Mouse (Mus musculus) midbrain, embryonic 10.5 days (tissue): ENCODE measurements at regions not wholly inside any gene's neighbourhood (a gene's known extent, or its start where the extent isn't known, plus 50 kb on each side); places are given as distances from the start of the nearest gene placed in this dataset.

Experiments used
- DNase-seq: peaks from one replicate; pipeline ENCODE4 v3.0.0-alpha.2; 2017; ENCODE audit warnings: low spot score
- H3K27ac ChIP-seq: fragments of 300-500 bp; sonication (generic); replicated peaks from 2 replicates; pipeline ENCODE4 v1.5.1; 2016; ENCODE audit warnings: mild to moderate bottlenecking
- H3K27me3 ChIP-seq: fragments of 300-500 bp; sonication (generic); 2 replicates; pipeline ENCODE4 v1.6.1; 2016; ENCODE audit warnings: low read depth, mild to moderate bottlenecking; ENCODE audit not compliant: poor library complexity, severe bottlenecking
- H3K36me3 ChIP-seq: fragments of 300-500 bp; sonication (generic); 2 replicates; pipeline ENCODE4 v1.6.1; 2016; ENCODE audit warnings: mild to moderate bottlenecking, moderate library complexity
- H3K4me1 ChIP-seq: fragments of 300-500 bp; sonication (generic); 2 replicates; pipeline ENCODE4 v1.6.1; 2016
- H3K4me3 ChIP-seq: fragments of 300-500 bp; sonication (generic); 2 replicates; pipeline ENCODE4 v1.5.1; 2016; ENCODE audit warnings: mild to moderate bottlenecking, moderate library complexity
- H3K9me3 ChIP-seq: fragments of 300-500 bp; sonication (generic); replicated peaks from 2 replicates; pipeline ENCODE4 v1.6.1; 2016; ENCODE audit warnings: mild to moderate bottlenecking
- WGBS: fragments of 180-500 bp; shearing (Covaris S2); methylation state at CpG from one replicate; pipeline ENCODE4 v1.1.7; 2016; 5-methylcytosine and 5-hydroxymethylcytosine counted together

- no peak for DNase-seq
- no peak overlapping the region for H3K27ac ChIP-seq
- H3K36me3 ChIP-seq, result no peaks in the 10 kb centered on the region
- H3K9me3 ChIP-seq, result no peaks in the 10 kb centered on the region
- no peaks in the 10 kb centered on the region; the same call in 1 of the 2 replicates for H3K27me3 ChIP-seq
- H3K4me3 ChIP-seq, result no peak overlapping the region
- 85% methylated on average over 7 of the region's 7 CpGs for WGBS
- H3K4me1 ChIP-seq, result peaks cover 9% of the 10 kb centered on the region
These were observed 455.7 kb downstream of the Zfp704 start for GRCm38 (mm10) chr3:9154172-9154571.

GRCm38 (mm10) chr3:9153690-9154089, 456.2 kb downstream of the Zfp704 start:
- 36% methylated on average over 5 of the region's 5 CpGs for WGBS

DNA sequence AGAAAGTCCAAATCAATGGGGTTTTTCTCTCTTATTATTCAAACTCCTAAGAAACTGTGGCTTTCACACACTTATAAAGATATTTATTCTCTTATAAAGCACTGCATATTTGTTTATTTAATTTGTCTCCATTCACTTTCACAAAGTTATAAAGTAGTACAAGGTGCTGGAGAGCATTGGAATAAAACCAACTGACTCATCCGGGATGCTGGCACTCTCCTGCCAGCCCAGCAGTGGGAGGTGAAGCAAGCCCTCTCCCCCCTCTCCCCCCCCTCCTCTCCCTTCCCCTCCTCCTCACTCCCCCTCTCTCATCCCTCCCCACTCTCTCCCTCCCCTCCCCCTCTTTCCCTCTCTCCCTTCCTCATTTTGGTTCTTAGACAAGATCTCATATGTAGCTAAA, 457.6 kb downstream of the Zfp704 start:
- Histone ChIP-seq H3K9me3 (no peaks in the 10 kb centered on the region), H3K4me1 (peaks cover 9% of the 10 kb centered on the region), H3K4me3 (no peak overlapping the region), H3K27ac (no peak overlapping the region), H3K36me3 (no peaks in the 10 kb centered on the region), H3K27me3 (no peaks in the 10 kb centered on the region; the same call in 1 of the 2 replicates)
- no peak for DNase-seq
- WGBS, result 38% methylated on average over 1 of the region's 1 CpGs

More at GRCm38 (mm10) chr3:9153690-9154089, 456.2 kb downstream of the Zfp704 start:
- Histone ChIP-seq H3K36me3 (no peaks in the 10 kb centered on the region), H3K27me3 (no peaks in the 10 kb centered on the region; the same call in 1 of the 2 replicates), H3K4me3 (no peak overlapping the region), H3K27ac (no peak overlapping the region), H3K4me1 (peaks cover 9% of the 10 kb centered on the region), H3K9me3 (no peaks in the 10 kb centered on the region)
- DNase-seq, result no peak

DNA sequence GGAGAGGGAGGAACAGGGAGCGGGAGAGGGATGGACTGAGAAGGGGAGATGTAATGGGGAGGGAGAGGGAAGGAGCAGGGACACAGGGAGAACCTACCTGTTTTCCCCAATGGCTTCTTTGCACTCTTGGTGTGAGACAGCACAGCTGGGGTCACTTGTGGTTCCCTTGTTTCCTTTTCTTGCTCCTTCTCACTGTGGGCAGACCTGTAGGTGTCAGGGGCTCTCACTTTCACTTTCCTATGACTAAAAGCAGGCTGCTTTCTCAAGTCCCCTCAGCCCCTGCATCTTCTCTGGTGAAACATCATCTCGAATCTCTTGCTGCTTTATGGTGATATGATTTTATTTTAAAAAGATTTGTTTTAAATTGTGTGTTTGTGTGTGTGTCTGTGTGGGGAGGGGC, 458.3 kb downstream of the Zfp704 start:
- WGBS, result 44% methylated on average over 2 of the region's 2 CpGs
- Histone ChIP-seq H3K4me1 (peaks cover 9% of the 10 kb centered on the region), H3K9me3 (no peaks in the 10 kb centered on the region)

GRCm38 (mm10) chr3:9148605-9149004, 461.3 kb downstream of the Zfp704 start:
- no peaks in the 10 kb centered on the region for H3K27me3 ChIP-seq
- H3K4me1 ChIP-seq, result peaks cover 1% of the 10 kb centered on the region
- no peak overlapping the region for H3K4me3 ChIP-seq
- no peak for DNase-seq
- WGBS, result 87% methylated on average over 5 of the region's 5 CpGs
- no peaks in the 10 kb centered on the region for H3K36me3 ChIP-seq
- no peak overlapping the region for H3K27ac ChIP-seq
- H3K9me3 ChIP-seq, result no peaks in the 10 kb centered on the region

More for the DNA sequence above, 458.3 kb downstream of the Zfp704 start:
- Histone ChIP-seq H3K36me3 (no peaks in the 10 kb centered on the region), H3K27me3 (no peaks in the 10 kb centered on the region; the same call in 1 of the 2 replicates), H3K4me3 (no peak overlapping the region), H3K27ac (no peak overlapping the region)
- no peak for DNase-seq

DNA sequence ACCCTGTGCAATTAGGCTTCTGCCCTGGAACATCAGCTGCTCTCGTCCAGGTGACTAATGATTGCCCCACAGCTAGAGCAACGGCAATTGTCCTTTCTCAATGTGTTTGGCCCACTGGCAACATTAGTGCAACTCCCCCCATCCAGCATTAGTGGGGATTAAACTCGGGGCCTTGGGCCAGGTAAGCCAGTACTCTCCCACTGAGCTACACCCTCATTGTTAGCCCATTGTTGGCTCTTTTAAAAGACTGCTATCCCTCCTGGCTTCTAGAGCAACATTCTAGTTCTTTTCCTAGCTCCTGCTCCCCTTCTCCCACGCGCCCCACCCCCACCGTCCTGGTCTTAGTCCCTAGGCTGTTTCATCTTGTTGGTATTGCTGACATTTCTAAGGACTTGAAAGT, 463.4 kb downstream of the Zfp704 start:
- H3K4me1 ChIP-seq, result no peaks in the 10 kb centered on the region
- DNase-seq, result no peak
- no peaks in the 10 kb centered on the region for H3K9me3 ChIP-seq
- H3K36me3 ChIP-seq, result no peaks in the 10 kb centered on the region
- H3K27me3 ChIP-seq, result no peaks in the 10 kb centered on the region
- H3K4me3 ChIP-seq, result no peak overlapping the region
- no peak overlapping the region for H3K27ac ChIP-seq
- 66% methylated on average over 6 of the region's 6 CpGs for WGBS

DNA sequence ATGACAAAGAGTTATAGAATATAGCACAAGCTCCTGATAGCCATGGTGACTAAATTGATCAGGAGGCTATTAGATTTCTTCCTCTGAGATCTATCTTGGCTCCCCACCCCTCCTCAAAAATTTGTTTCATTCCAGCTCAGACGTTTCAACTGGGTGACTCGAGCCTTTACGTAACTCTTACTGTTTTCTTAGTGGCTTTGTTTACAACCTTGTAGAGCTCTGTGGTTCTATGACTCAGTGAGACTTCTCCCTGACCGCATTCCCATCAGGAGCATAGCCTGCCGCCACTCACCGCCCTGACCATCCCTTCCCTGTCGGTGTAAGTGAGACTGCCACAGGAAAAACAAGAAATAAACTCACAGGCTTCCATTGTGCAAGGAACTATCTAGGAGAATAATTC, 464.3 kb downstream of the Zfp704 start:
- no peak for DNase-seq
- H3K27me3 ChIP-seq, result no peaks in the 10 kb centered on the region
- H3K9me3 ChIP-seq, result no peaks in the 10 kb centered on the region
- H3K4me1 ChIP-seq, result no peaks in the 10 kb centered on the region
- 89% methylated on average over 7 of the region's 7 CpGs for WGBS
- no peak overlapping the region for H3K27ac ChIP-seq
- H3K36me3 ChIP-seq, result no peaks in the 10 kb centered on the region
- no peak overlapping the region for H3K4me3 ChIP-seq

DNA sequence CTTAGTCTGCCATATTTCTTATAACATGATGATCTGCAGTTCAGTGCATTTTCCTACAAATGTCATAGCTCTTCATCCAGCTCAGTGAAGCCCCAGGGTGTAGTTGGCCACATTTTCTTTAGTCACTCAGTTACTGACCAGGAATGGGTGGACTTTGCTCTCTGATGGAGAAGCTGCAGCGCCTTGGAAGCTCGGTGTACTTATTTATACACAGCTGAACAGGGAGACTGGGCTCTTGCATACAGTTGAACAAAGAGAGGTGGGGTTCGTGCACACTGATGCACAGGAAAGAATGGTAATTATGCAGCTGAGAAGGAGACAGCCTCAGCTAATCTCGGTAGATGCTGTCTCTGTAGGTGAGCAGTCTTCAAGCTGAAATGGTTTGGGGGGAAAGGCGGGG, 468.0 kb downstream of the Zfp704 start:
- no peak for DNase-seq
- no peaks in the 10 kb centered on the region for H3K9me3 ChIP-seq
- 83% methylated on average over 5 of the region's 5 CpGs for WGBS
- H3K36me3 ChIP-seq, result no peaks in the 10 kb centered on the region
- H3K27me3 ChIP-seq, result no peaks in the 10 kb centered on the region
- H3K27ac ChIP-seq, result no peak overlapping the region
- H3K4me3 ChIP-seq, result no peak overlapping the region
- no peaks in the 10 kb centered on the region for H3K4me1 ChIP-seq

GRCm38 (mm10) chr3:9137131-9137874, 472.6 kb downstream of the Zfp704 start:
- Histone ChIP-seq H3K27ac (no peak overlapping the region), H3K27me3 (no peaks in the 10 kb centered on the region), H3K36me3 (no peaks in the 10 kb centered on the region), H3K9me3 (no peaks in the 10 kb centered on the region), H3K4me3 (no peak overlapping the region), H3K4me1 (no peaks in the 10 kb centered on the region)
- WGBS, result 91% methylated on average over 22 of the region's 22 CpGs
- DNase-seq, result no peak

- Histone ChIP-seq H3K27me3 (no peaks in the 10 kb centered on the region), H3K4me1 (no peaks in the 10 kb centered on the region), H3K9me3 (no peaks in the 10 kb centered on the region), H3K36me3 (no peaks in the 10 kb centered on the region), H3K4me3 (no peak overlapping the region), H3K27ac (no peak overlapping the region)
- no peak for DNase-seq
- WGBS, result 87% methylated on average over 12 of the region's 12 CpGs
These were observed 475.9 kb downstream of the Zfp704 start for GRCm38 (mm10) chr3:9133991-9134390.

DNA sequence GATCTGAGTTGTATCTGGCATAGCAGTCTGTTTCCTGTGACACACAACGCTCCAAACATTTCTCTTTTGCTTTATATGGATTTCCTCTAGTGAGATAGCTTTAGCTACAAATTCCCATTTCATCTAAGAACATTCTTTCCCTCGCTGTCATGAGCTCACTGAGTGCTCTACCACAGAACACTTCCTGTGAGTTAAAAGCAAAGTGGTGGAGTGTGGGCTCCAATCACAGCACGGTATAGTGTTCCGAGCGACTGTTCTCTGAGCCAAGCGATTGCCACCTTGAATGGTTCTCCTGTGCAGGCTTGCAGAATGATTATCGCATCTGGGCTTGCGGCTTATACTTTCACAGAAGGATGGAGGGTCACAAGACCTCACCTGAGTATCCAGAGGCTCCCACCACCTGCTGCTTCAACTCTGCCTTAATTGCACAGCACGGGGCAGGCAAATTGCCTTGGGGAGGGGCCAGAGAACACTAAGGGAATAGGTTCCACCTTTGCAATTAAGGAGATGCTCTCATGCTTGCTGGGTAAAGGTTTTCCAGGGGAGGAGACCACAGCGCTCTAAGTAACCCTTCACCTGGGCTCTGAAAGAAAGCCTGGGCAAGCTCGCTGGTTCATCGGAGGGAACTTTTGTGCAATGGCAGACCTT, 477.7 kb downstream of the Zfp704 start:
- Histone ChIP-seq H3K9me3 (no peaks in the 10 kb centered on the region), H3K4me1 (no peaks in the 10 kb centered on the region), H3K27ac (no peak overlapping the region), H3K4me3 (no peak overlapping the region), H3K36me3 (no peaks in the 10 kb centered on the region), H3K27me3 (no peaks in the 10 kb centered on the region)
- WGBS, result 86% methylated on average over 12 of the region's 12 CpGs
- DNase-seq, result no peak

DNA sequence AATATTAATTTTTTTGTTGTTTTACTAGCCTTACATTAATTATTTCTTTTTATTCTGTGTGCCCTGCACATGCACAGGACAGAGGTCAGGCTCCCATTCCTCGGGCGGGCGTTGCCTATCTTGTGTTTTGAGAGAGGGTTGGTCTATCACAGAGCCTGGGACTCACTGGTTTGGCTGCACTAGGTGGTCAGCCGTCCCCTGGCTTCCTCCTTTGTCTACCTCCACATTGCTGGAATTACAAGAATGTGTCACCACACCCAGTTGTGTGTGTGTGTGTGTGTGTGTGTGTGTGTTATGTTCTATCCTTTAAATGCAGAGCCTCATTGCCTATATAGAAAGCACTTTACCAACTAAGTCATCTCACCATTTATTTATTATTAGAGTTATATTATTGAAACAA, 478.5 kb downstream of the Zfp704 start:
- 80% methylated on average over 4 of the region's 4 CpGs for WGBS
- H3K4me3 ChIP-seq, result no peak overlapping the region

GRCm38 (mm10) chr3:9128407-9128806, 481.5 kb downstream of the Zfp704 start:
- Histone ChIP-seq H3K27me3 (no peaks in the 10 kb centered on the region), H3K9me3 (no peaks in the 10 kb centered on the region), H3K4me3 (no peak overlapping the region), H3K27ac (no peak overlapping the region), H3K4me1 (no peaks in the 10 kb centered on the region), H3K36me3 (no peaks in the 10 kb centered on the region)
- 90% methylated on average over 4 of the region's 4 CpGs for WGBS
- DNase-seq, result no peak

More for the DNA sequence above, 478.5 kb downstream of the Zfp704 start:
- no peaks in the 10 kb centered on the region for H3K27me3 ChIP-seq
- no peaks in the 10 kb centered on the region for H3K36me3 ChIP-seq
- H3K9me3 ChIP-seq, result no peaks in the 10 kb centered on the region
- DNase-seq, result no peak
- no peaks in the 10 kb centered on the region for H3K4me1 ChIP-seq
- no peak overlapping the region for H3K27ac ChIP-seq
